In genomic region chr7:101772687-101773086, GRCm38 (mm10) we compare ENCODE assay signal across 11 mouse cellular contexts. TPM values are rescaled to one million over a fixed set of nuclear protein-coding genes. Genes with fewer than 3 reads are reported as not detected.
DNase-seq lines count a peak whose midpoint lies in the region; ATAC-seq and TF ChIP-seq lines count a peak whose summit lies in the region.
"Had no signal": no experiment of that assay in that cellular context is flagged by ENCODE, and none has a peak within 500 bp of the region (broad histone marks: within the 10 kb centered on the region; RNA-seq: fewer than 3 reads in every experiment).

No protein-coding gene starts in this region.

- no peaks in the 10 kb centered on the region for H3K9me3 ChIP-seq in neural tube, embryonic 12.5 days
- H3K9me3 ChIP-seq in stomach, postnatal 0 days (ENCODE audit: control insufficient read depth, low read length) = no peaks in the 10 kb centered on the region
- no peaks in the 10 kb centered on the region for H3K9me3 ChIP-seq in heart, embryonic 10.5 days

- peak; percentile 36 for DNase-seq in adrenal gland, adult 2 months
- no peak for DNase-seq in adrenal gland, adult 18-20 months (ENCODE audit: low spot score in 2 of 2)
- no peak for DNase-seq in neural tube, embryonic 10.5 days (ENCODE audit: extremely low spot score, low spot score)
- DNase-seq in left cerebral cortex, postnatal 14 days (ENCODE audit: low spot score in 2 of 2) = peak; percentile 30 to 39
- DNase-seq in stomach, postnatal 0 days (ENCODE audit: low spot score) = peak; percentile 24
- no peak for DNase-seq in cerebellum, adult 11 months
- DNase-seq in heart, embryonic 10.5 days (ENCODE audit: low spot score) = no peak
- DNase-seq: gastrocnemius, postnatal 14 days; heart, postnatal 4 days had no signal

- WGBS in neural tube, embryonic 12.5 days = 55% methylated on average over 8 of the region's 8 CpGs
- WGBS in stomach, postnatal 0 days = 49% methylated on average over 8 of the region's 8 CpGs
- WGBS in heart, embryonic 10.5 days = 66% methylated on average over 8 of the region's 8 CpGs

- no peak overlapping the region for H3K4me2 ChIP-seq in neural tube, embryonic 12.5 days (replicated peaks)
- H3K4me2 ChIP-seq in stomach, postnatal 0 days (replicated peaks; ENCODE audit: low read depth) = no peak overlapping the region

- no peak for TF ChIP-seq CTCF in stomach, postnatal 0 days (IDR thresholded peaks at IDR 0.05; ENCODE audit: low read depth)

- no peak for TF ChIP-seq EP300 in stomach, postnatal 0 days (optimal IDR thresholded peaks at IDR 0.05)

- no peak overlapping the region for H3K9ac ChIP-seq in neural tube, embryonic 12.5 days
- H3K9ac ChIP-seq in stomach, postnatal 0 days (ENCODE audit: low read length) = no peak overlapping the region

- intact Hi-C loops in left cerebral cortex, postnatal 14 days (cut with DNase I) = no loop called here

- no peak overlapping the region for H3K27ac ChIP-seq in neural tube, embryonic 12.5 days
- no peak overlapping the region for H3K27ac ChIP-seq in stomach, postnatal 0 days (replicated peaks)
- no peak overlapping the region for H3K27ac ChIP-seq in heart, embryonic 10.5 days
- H3K27ac ChIP-seq: left cerebral cortex, adult 2 months had no signal

- no peak overlapping the region for H3K4me3 ChIP-seq in neural tube, embryonic 12.5 days
- no peak overlapping the region for H3K4me3 ChIP-seq in stomach, postnatal 0 days (ENCODE audit: low read depth, low read length)
- H3K4me3 ChIP-seq in heart, embryonic 10.5 days = no peak overlapping the region
- H3K4me3 ChIP-seq: left cerebral cortex, adult 2 months had no signal

- H3K36me3 ChIP-seq in neural tube, embryonic 12.5 days = no peaks in the 10 kb centered on the region
- H3K36me3 ChIP-seq in stomach, postnatal 0 days (ENCODE audit: control insufficient read depth, insufficient read depth, low read length) = 0 out of 2 replicates have a peak, but pooled peaks cover 2% of the 10 kb centered on the region
- no peaks in the 10 kb centered on the region; the same call in 1 of the 2 replicates for H3K36me3 ChIP-seq in heart, embryonic 10.5 days

- no peaks in the 10 kb centered on the region for H3K27me3 ChIP-seq in neural tube, embryonic 12.5 days (replicated peaks)
- no peaks in the 10 kb centered on the region for H3K27me3 ChIP-seq in stomach, postnatal 0 days (ENCODE audit: control insufficient read depth, insufficient read depth, low read length)
- no peaks in the 10 kb centered on the region for H3K27me3 ChIP-seq in heart, embryonic 10.5 days (ENCODE audit: insufficient read depth, poor library complexity, severe bottlenecking)

- ATAC-seq in neural tube, embryonic 12.5 days (ENCODE audit: low FRiP score, low read depth) = peak; percentile 33
- no peak for ATAC-seq in stomach, postnatal 0 days (ENCODE audit: low FRiP score, low TSS enrichment)

- H3K4me1 ChIP-seq in neural tube, embryonic 12.5 days = peaks cover 6% of the 10 kb centered on the region; the same call in 1 of the 2 replicates
- H3K4me1 ChIP-seq in stomach, postnatal 0 days (replicated peaks; ENCODE audit: control insufficient read depth, insufficient read depth) = no peaks in the 10 kb centered on the region
- H3K4me1 ChIP-seq in heart, embryonic 10.5 days = peaks cover 28% of the 10 kb centered on the region

RNA-seq across cellular contexts. Expression of gene Phox2a, which starts 45.4 kb away (rescaled TPM):
- 10 to 100 TPM; 15.6 to 45.9 TPM for total RNA-seq in adrenal gland, adult 2 months (2021)
- polyA plus RNA-seq in adrenal gland, adult 2 months (2012; rRNA removed) = 40.1 and 48.0 TPM in 2 replicates
- total RNA-seq in adrenal gland, adult 18-20 months (2021) = 10 to 100 TPM; 17.9 to 29.5 TPM
- polyA plus RNA-seq in neural tube, embryonic 12.5 days (2016; fragmentation: Nextera tagmentation; extraction: Ambion mirVana) = 1.9 and 2.4 TPM in 2 replicates
- total RNA-seq in left cerebral cortex, postnatal 14 days (2021) = not detected
- 3.7 and 4.4 TPM in 2 replicates for polyA plus RNA-seq in stomach, postnatal 0 days (2015; fragmentation: Nextera tagmentation; extraction: Ambion mirVana)
- 0.15 and 0.36 TPM in 2 replicates for polyA plus RNA-seq in heart, embryonic 10.5 days (2016; fragmentation: Nextera tagmentation; extraction: Ambion mirVana)
- total RNA-seq: gastrocnemius, postnatal 14 days; left cerebral cortex, adult 2 months had no signal

Comparison
In these comparisons a context has a peak if more than half of its experiments do, and no peak if none do; other contexts are left out.
1. DNase-seq: peak in adrenal gland, adult 2 months (single experiment), left cerebral cortex, postnatal 14 days (2 of 2) and stomach, postnatal 0 days (single experiment); none in adrenal gland, adult 18-20 months (0 of 2), neural tube, embryonic 10.5 days (single experiment), cerebellum, adult 11 months (single experiment) and heart, embryonic 10.5 days (single experiment).